Mouse (Mus musculus): Measurements from ENCODE around the gene Dgkh.
"Not testable (repeated sequence)": the region's sequence is repeated elsewhere in the genome, so short reads cannot be mapped to it uniquely, and the experiment has no call there.

Gene Dgkh

GRCm38 (mm10) chr14:78630923-78631875, 101.4 kb downstream of the Dgkh start:
- DNase-seq (ENCODE audit: low spot score): no peak

GRCm38 (mm10) chr14:78627516-78628275, 104.9 kb downstream of the Dgkh start:
- peak; percentile 47 for DNase-seq (ENCODE audit: low spot score)

GRCm38 (mm10) chr14:78618883-78619295, 113.7 kb downstream of the Dgkh start:
- no peak for DNase-seq (ENCODE audit: low spot score)

DNA sequence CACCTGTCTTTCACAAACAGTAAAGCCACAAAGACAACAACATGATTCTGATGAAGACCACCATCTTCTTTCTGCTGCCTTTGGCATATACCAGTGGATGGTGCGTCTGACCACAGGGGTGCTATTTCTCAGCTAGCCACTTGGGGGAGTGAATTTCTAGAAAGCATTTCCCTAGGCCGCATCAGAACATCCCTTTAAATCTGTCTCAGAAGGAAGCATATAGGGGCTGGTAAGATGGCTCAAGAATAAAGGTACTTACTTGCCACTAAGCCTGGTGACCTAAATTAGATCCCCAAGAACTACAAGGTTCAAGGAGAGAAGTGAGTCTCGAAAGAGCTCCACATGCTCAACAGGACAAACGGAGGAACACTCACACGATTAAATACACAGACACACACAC, 119.0 kb downstream of the Dgkh start:
- DNase-seq (ENCODE audit: low spot score): peak; percentile 25

DNA sequence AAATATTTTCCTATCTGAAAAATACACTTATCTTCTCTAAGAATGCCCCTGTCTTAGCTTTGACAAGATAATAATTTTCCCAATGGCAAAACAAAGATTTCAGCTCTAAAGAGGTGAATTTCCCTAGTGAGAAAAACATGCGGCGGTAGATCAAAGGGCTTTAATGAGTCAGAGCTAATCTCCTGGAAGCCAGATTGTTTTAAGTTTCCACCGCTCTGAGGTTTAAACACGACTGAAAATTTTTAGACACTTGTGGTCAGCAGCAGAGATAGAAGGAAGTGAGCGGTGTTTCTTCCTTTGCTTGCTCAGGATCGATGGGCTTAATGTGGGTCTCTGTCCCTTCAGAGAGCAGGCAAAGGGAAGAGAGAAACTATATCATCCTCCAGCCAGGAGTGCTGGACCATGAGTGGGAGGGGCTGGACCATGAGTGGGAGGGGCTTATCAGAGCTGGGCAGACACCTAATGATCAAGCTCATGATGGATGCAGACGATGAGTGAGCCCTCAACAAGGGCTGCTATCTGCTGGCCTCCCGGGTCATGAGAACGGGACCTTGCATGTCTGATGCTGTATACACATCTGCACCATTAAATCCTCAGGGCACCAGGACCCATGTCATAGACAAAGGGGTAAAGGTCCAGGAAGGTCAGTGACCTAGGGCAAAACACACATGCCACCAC, 120.3 kb downstream of the Dgkh start:
- no peak for DNase-seq (ENCODE audit: low spot score)

- no peak for DNase-seq (ENCODE audit: low spot score)
These were observed 137.7 kb downstream of the Dgkh start for GRCm38 (mm10) chr14:78594916-78595315.

DNA sequence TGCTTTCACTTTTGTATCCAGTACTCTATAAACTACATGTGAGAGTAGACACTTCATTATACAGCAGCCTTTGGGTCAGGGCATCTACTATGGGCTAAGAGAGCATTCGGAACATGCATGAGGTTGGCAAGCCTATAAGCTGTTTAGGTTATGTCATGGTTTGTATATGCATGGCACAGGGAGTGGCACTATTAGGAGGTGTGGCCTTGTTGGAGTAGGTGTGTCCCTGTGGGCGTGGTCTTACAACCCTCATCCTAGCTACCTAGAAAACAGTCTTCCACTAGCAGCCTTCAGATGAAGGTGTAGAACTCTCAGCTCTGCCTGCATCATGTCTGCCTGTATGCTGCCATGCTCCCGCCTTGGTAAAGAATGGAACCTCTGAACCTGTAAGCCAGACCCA, 139.6 kb downstream of the Dgkh start:
- no peak for DNase-seq (ENCODE audit: low spot score)

GRCm38 (mm10) chr14:78590335-78590734, 142.2 kb downstream of the Dgkh start:
- DNase-seq (ENCODE audit: low spot score): no peak

DNA sequence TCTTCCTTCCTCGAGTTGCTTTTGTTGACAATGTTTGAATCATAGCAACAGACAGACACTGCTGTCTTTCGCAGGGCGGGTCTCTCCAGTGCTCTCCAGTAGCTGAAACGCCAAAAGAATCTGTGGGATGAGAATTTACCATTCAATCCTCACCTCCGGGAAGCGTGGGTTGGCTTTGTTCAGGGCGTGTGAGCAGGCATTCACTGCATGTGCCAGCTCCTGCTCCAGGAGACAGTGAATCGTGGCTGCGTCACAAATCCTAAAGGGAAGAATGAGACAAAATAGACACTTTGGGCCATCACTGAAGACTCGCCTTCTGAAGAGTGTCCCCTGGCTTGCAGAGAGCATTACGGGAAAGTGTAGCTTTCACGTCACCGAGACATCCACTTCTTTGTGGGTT, 148.4 kb downstream of the Dgkh start:
- peak; percentile 35 for DNase-seq (ENCODE audit: low spot score)

- no peak for DNase-seq (ENCODE audit: low spot score)
These were observed 149.4 kb downstream of the Dgkh start for GRCm38 (mm10) chr14:78583168-78583567.

- DNase-seq (ENCODE audit: low spot score): no peak
These were observed 156.7 kb downstream of the Dgkh start for GRCm38 (mm10) chr14:78575899-78576298.

GRCm38 (mm10) chr14:78568410-78568809, 164.2 kb downstream of the Dgkh start:
- DNase-seq (ENCODE audit: low spot score): no peak

DNA sequence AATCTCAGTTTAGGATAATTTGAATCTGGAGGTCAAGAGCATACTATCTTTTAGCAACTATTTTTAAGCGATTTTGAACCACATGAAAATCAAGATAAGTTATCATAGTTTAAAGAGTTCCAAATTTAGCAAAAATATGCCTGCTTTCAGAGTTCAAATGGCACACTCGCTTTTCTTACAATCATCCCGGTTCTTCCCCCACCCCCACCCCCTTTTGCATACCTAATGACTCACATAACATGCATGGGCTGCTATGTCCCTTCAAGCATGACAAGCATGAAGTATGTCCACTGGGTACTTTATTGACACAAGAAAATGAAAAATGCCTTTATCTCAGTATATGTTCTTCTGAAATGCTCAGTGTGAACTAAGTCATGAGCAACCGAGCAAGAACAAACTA, 166.1 kb downstream of the Dgkh start:
- DNase-seq (ENCODE audit: low spot score): no peak

- no peak for DNase-seq (ENCODE audit: low spot score)
These were observed 168.3 kb downstream of the Dgkh start for GRCm38 (mm10) chr14:78564292-78564691.

GRCm38 (mm10) chr14:78563211-78563610, 169.4 kb downstream of the Dgkh start:
- DNase-seq (ENCODE audit: low spot score): no peak

GRCm38 (mm10) chr14:78562121-78562520, 170.5 kb downstream of the Dgkh start:
- DNase-seq (ENCODE audit: low spot score): no peak

DNA sequence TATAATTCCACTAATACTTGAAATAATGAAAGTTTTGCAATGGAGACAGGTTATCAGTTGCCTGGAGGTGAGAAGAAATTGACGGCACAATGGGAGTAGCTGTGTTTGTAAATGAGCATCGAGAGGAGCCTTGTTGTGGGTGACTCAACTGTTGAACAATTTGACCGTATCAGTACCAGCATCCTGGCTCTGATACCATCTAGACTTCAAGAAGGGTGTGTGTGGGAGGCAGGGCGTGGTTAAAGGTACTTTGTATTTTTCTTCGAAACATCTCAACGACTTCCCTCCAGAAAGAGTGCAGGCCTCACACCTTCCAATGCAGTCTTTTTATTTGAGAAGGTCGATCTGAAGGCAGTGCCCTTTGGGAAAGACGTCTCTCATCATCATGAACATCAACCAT, 173.5 kb downstream of the Dgkh start:
- DNase-seq (ENCODE audit: low spot score): no peak

DNA sequence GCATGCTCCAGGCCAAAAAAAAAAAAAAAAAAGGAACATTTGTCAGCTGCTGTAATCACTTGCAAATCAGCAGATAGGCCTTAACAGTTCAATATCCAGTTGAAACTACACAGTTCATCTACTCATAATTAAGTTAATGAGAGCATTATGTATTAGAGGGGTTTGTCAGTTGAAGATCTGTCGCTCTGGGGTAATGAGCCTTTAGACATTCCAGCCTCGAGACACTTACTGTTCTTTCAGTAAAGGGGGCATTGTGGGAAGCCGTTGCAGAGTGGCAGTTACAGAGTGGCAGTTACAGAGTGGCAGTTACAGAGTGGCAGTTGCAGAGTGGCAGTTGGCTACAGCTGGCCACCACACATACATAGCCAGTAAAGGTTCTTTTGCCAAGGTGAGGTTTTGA, 177.7 kb downstream of the Dgkh start:
- DNase-seq (ENCODE audit: low spot score): not testable (repeated sequence)

DNA sequence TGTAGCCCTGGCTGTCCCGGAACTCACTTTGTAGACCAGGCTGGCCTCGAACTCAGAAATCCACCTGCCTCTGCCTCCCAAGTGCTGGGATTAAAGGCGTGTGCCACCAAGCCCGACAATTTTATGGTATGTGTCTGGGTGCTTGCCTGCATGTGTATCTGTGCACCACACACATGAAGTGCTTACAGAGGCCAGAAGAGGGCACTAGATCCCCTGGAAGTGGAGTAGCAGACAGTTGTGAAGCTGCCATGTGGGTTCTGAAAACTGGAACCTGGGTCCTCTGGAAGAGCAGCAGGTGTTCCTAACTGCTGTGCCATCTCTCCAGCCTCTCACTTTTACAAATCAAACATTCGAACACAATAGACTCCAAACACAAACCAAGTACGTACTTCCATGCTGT, 178.9 kb downstream of the Dgkh start:
- DNase-seq (ENCODE audit: low spot score): no peak

- no peak for DNase-seq (ENCODE audit: low spot score)
These were observed 183.8 kb downstream of the Dgkh start for GRCm38 (mm10) chr14:78548807-78549206.

GRCm38 (mm10) chr14:78541319-78541718, 191.3 kb downstream of the Dgkh start:
- DNase-seq (ENCODE audit: low spot score): no peak

DNA sequence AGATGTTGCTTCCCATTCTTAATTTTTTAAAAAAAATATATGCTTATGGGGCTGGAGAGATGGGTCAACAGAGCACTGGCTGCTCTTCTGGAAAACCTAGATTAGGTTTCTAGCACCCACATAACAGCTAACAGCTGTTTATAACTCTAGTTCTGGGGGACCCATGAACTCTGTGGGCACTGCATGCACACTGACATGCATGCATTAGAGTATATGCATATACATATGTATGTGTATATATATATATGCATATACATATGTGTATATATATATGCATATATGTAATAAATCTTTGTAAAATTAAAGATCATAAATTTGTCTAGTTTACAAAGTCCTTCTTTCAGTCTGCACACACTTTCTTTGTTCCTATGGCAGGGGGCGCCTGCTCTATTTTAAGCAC, 192.8 kb downstream of the Dgkh start:
- DNase-seq (ENCODE audit: low spot score): no peak

Measured in left cerebral cortex, adult 11 months (tissue).